Mouse (Mus musculus) embryonic facial prominence, embryonic 11.5 days (tissue): Measurements from ENCODE around the gene Gm7247. TPM values are rescaled to one million over a fixed set of nuclear protein-coding genes. Genes with fewer than 3 reads are reported as not detected.

Source experiments
- polyA plus RNA-seq: library from polyadenylated mRNA; unstranded; fragments of >200 nt; fragmentation: Nextera tagmentation; extraction: Ambion mirVana; gene quantifications from 2 replicates; pipeline ENCODE4 v1.2.1, GENCODE M21; 2014

Gene Gm7247
- polyA plus RNA-seq, 1 experiment from 2014 or later: not detected

Other genes starting within 250 kb of the Gm7247 start
- not detected in 2 replicates for gene Eddm3b, start 247.3 kb upstream of the Gm7247 start, polyA plus RNA-seq
- gene Rnase6, start 237.8 kb upstream of the Gm7247 start, polyA plus RNA-seq: not detected in 2 replicates
- not detected in 2 replicates for gene Rnase1, start 215.0 kb upstream of the Gm7247 start, polyA plus RNA-seq
- gene Rnase2b, start 199.5 kb upstream of the Gm7247 start, polyA plus RNA-seq: not detected in 2 replicates
- not detected in 2 replicates for gene Ang2, start 162.6 kb upstream of the Gm7247 start, polyA plus RNA-seq
- not detected in 2 replicates for gene Ear14, start 158.4 kb upstream of the Gm7247 start, polyA plus RNA-seq
- not detected in 2 replicates for gene Rnase2a, start 105.6 kb upstream of the Gm7247 start, polyA plus RNA-seq
- gene Vmn2r88, start 49.1 kb downstream of the Gm7247 start, polyA plus RNA-seq: not detected in 2 replicates
- gene Vmn2r89, start 90.1 kb downstream of the Gm7247 start, polyA plus RNA-seq: not detected in 2 replicates
- not detected in 2 replicates for gene Gm5622, start 191.0 kb downstream of the Gm7247 start, polyA plus RNA-seq
- not detected in 2 replicates for gene Gm17175, start 212.3 kb downstream of the Gm7247 start, polyA plus RNA-seq
- not detected in 2 replicates for gene Gm17174, start 230.4 kb downstream of the Gm7247 start, polyA plus RNA-seq
- not detected in 2 replicates for gene Gm17078, start 249.6 kb downstream of the Gm7247 start, polyA plus RNA-seq